Mouse (Mus musculus) thymus, adult 2 months (tissue): ENCODE results near the gene Kank3.

Source experiments
- CTCF ChIP-seq: fragments of 200-500 bp; IDR thresholded peaks from 2 replicates; pipeline ENCODE4 v1.5.1; 2012; ENCODE audit warnings: mild to moderate bottlenecking, control low read depth, low read length, moderate library complexity, borderline replicate concordance; ENCODE audit not compliant: control insufficient read depth, poor library complexity, insufficient read depth; ENCODE audit errors: extremely low read depth
- POLR2A ChIP-seq: fragments of 200-500 bp; IDR thresholded peaks from 2 replicates; pipeline ENCODE4 v1.6.1; 2012; ENCODE audit warnings: mild to moderate bottlenecking, low read length, control low read depth, moderate library complexity; ENCODE audit not compliant: control insufficient read depth, poor library complexity, insufficient read depth; ENCODE audit errors: extremely low read depth

DNA sequence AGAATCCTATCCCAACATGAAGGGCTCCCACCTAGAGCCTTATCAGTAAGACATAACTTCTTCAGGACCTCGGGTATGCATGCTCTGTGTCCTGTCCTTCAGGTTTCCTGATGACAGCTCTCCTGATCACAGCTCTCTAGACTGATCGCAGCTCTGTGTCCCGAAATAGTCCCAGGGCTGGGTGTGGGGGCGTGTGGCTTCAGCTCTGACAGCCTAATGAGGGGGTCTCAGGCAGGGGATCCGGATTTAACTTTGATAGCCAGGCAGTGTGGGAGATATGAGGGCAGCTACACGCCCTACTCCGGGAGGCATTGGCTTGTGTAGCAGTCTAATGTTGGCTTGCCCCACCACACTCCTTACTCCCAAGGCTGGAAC lies 810 bp downstream of the Kank3 start:
- TF ChIP-seq CTCF (no peak), POLR2A (no peak)
